Mouse (Mus musculus) retina, adult 2 months (tissue): ENCODE data around the gene Slc9a7.

ENCODE experiments used
- DNase-seq: peaks from one replicate; pipeline ENCODE4 v3.0.0-alpha.2; 2012; ENCODE audit warnings: low read depth, low spot score

The Slc9a7 gene

DNA sequence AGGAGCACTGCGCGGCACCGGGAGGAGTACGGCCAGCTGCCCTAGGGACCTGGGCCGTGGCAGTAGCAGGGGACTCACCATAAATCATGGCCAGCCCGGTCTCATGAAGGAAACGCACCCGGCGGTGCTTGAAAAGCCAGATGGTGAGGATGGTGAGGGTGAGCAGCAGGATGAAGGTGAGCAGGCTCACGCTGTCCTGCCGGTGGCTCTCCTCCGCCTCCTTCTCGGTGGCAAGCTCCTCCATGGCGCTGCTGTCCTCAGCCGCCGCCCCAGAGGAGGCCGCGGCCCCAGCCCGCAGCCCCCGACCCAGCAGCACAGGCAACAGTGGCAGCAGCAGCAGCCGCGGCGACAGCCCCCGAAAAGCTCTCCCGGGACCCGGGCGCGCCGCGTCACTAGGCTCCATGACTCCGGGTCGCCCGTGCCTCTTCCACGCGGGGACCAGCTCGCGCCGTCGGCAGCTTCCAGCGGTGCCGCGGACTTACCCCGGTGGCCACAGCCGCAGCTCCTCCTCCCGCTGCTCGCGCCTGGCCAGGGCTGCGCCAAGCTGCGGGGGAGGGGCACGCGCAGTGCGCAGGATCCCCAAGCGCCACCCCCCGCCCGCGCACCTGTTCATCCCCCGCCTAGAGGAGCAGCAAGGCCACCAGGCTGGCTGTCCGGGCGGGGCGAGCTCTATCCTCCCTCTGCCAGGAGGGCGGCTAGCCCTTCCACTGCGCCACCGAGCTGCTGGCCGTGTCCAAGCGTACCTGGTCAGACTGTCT lies at the start of gene Slc9a7:
Gene Slc9a7, minus strand, starts transcription at position 526 of the 758 bp plus-strand sequence.
- peak; percentile 70 for DNase-seq

DNA sequence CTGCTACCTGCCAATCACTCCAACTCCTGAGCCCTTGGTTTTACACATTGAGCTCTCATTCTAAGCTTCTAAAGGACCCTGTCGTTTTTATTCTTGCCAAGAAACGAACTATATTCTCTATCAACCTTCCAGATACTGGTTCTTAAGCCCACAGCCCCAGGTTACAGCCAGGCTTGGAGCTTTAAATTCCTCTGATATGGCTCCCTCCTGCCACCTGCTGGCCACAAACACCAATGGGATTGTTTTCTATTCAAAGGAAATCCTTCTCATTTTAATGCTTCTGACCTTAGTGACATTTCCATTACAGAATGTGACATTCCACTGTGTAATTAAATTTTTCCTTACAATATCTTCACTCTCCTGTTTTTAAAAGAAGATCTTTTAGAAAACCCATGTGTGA lies 44.1 kb upstream of the Slc9a7 start:
- peak; percentile 26 for DNase-seq

DNA sequence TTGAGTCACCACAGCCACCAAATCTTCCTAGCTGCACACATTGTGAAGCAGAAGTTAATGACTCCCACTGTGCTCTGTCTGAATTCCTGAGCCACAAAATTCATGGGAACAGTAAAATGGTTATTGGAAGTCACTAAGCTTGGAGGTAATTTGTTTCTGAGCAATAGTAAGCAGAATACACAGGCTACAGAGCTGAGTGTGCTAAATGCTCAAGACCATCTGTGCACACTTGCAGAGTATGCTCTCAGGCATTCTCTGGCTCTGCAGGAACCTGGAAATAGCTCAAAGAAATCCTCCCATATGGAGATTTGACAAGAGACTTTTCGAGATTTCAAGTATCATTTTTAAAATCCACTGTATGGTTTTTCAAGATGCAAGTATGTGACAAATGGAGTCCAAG lies 41.1 kb upstream of the Slc9a7 start:
- no peak for DNase-seq

DNA sequence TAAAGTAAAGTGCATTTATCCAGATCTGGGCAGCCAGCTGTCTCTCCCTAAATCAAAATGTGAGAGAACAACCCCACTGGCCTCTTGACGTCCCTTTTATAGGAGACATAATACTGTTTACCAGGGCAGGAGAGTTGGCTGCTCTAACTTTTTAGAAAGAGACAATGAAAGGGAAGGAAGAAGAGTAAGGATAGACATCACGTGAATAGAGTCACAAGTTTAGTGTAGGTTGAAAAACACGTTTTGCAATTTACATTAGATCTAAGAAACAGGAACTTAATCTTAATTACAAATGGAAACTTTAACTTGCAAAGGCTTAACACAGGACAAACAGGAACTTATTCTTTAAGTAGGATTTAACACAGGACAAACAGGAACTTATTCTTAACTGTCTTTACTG lies 15.6 kb upstream of the Slc9a7 start:
- no peak for DNase-seq

DNA sequence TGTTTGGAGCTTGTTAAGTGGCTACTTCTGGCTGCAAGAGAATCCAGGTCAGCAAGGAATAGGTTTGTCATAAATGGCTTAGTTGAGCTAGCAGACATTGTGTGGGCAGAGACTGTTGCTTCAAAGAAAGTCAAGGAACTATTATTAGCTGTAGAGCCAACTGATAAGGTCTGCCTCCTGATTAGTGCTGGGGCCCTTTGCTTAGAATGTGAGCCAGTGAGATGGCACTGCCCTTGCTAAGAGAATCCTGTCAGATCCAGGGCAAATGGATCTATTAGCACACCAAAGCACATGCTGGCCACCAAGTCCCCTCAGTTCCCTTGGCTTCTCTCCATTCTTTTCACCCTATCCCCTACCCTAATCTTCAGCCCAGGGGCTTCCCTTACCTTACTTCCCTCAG lies 14.3 kb upstream of the Slc9a7 start:
- no peak for DNase-seq

DNA sequence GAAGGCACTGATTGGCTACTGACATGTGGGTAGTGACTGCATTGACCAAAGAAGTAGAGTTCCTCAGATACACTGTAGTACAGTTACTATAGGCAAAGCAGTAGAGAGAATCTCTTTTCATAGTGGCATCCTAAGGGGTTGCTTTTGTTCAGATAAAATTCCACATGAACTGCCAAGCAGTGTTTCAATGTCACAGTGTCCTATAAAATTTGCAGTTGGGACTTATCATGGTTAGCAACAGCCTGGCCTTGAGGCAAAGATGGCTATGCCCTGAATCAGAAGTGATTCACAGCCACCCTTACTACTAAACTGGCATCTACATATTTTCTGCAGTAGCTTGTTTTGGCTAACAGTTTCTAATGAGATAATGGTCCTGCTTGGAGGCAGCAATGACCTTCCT lies 11.7 kb upstream of the Slc9a7 start:
- DNase-seq = no peak

DNA sequence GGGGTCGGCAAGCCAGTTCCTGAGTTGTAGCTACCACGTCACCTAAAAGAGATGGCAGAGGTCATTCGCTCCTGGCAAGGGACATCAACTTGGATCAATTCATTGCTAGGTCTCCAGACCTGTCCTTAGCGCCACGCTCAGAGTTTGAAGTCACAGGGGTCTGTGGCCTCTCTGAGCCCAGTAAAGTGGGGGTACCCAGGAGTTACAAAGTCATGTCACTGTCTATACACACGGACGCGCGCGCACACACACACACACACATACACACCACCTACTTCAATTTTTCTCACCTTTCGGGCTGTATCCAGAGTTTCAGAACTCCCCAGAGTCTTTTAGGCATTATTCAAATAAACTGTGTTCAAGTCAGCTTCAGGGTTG lies 422 bp upstream of the Slc9a7 start:
- DNase-seq = no peak

DNA sequence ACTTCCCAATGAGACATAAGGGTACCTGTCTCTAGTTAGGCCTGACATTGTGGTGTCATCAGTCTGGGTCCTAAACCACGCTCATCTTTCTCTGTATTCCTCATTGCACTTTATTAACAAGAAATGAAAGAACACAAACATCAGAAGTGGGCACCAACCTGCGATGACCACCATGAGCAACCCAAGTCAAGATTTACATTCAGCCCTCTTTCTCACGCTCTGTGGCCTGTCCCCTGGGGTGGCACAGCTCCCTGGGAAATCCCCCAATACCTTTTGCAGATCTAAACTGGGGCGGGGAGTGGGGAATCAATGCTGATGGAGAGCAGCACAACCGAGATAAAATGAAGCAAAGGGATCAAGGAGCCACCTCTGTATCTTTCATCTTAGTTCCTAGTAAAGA lies 892 bp downstream of the Slc9a7 start:
- DNase-seq = no peak

DNA sequence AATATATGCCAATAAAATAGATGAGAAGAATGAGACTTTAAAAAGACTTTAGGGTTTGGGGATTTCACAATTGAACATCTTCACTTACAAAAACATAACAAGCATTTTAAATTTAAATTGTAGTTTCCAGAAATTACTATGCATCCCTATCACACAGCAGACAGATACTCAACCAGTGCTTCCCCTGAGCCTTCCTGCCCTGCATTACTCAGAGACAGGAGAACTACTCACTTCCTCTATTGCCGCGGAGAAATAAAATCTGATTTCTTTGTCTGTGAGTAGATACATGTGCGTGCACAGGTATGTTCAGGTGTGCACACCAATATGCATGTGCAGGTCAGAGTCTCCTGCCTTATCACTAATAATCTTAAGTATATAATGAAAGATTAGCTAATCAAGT lies 2.9 kb downstream of the Slc9a7 start:
- DNase-seq = no peak

DNA sequence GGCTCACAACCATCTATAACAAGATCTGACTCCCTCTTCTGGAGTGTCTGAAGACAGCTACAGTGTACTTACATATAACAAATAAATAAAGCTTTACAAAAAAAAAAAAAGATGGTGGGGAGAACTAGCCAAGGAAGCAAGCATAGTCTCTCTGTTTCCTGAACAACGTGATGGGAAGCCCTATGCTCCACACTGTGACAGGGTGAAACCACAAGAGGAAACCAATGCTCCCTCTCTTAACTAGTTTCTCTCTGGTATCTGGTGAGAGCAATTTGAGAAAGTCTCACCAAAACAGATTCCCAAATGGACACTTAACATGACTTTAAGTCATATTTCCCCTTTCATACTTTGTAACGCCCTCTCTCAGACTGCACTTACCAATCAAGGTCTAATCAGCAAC lies 5.4 kb downstream of the Slc9a7 start:
- no peak for DNase-seq

DNA sequence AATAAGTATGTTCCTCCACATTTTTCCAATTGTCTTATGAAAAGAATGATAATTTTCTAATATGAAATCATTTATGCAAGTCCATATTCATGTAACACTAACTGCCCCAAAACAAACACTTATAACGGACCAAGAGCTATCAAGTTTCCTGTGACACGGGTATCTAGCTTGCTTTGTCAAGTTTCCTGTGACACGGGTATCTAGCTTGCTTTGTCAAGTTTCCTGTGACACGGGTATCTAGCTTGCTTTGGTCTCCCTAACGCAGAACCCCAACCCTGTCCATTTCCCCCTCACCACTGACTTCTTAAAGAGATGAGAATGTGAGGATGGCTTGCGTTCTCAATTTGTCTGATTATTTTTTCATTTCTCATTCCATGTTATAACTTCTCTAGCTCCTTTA lies 12.2 kb downstream of the Slc9a7 start:
- no peak for DNase-seq

DNA sequence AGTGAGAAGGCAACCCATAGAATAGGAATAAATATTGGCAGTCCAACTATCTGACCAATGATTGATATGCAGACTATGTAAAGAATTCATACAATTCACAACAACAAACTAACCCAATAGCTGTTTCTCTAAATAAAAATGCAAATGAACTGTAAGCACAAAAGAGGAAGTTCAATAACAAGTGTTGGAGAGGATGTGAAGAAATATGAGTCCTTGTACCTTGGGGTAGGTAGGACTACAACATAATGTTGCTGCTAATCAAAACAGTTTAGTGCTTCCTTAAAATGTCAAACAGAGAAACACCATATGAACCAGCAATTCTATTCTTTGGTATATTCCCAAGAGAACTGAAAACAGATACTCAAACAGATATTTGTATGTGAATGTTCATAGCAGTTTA lies 17.8 kb downstream of the Slc9a7 start:
- no peak for DNase-seq

DNA sequence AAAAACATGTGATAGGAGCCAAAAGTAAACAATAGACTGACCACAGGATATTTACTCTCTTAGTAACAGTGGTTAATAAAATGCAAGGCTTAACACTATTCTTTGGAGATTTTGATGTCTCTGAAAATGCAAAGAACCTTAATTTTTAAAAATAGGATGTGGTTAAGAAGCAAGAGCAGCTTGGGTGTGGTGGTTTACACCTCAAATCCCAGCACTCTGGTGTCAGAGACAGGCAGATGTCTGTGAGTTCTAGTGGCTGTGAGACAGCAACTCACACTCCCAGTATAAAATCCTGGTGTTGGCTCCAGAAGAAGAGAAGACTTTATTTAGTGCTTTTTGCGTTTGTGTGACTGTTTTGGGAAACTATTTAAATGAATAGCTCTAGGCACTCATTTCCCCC lies 19.6 kb downstream of the Slc9a7 start:
- DNase-seq = no peak

DNA sequence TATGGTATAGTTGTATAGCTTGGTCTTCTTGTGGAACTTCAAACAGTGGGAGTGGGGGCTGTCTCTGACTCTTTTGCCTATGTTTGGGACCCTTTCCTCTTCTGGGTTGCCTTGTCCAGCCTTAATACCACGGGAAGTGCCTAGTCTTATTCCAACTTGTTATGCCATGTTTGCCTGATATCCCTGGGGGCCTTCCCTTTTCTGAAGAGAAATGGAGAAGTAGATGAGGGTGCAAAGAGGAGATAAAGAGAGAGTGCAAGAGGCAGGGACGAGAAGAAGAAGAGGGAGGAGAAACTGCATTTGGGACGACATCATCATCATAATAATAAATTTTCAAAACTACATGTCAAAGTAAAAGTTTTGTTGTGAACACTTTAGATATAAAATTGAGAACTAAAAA lies 21.6 kb downstream of the Slc9a7 start:
- DNase-seq = no peak

DNA sequence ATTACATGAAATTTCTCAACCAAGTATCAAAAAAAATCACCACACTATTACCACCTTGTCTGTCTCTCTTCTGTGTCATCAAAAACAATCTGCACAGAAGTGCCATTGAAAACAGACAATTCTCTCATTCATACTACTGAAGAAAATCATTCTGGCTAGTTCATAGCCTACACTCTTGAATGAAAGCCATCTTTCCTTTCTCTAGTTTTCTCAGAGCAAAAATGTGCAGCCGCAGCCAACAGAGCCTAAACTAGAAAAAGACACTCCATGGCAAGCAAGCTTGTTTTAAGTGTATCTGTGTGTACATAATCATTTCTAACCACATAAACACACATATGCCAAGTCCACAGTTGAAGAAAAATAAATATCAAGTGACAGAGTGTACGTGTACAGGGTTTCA lies 27.2 kb downstream of the Slc9a7 start:
- no peak for DNase-seq

DNA sequence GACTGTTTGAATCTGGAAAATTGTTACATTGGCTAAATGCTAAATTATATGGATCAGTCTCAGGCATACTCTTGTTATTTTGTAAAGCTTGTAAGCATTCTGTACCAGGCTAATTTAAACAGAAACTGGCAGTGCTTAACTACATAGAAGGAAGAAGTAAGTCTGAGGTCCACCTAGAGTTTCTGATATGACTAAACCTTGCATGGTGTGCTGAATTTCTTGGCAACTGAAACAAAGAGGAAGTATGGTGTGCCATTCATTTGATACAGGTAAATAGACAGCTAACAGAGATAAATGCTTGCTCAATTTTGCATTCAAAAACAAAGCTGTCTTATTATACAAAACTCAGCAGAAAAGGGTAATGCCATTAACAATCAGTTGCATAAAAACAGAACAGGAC lies 63.5 kb downstream of the Slc9a7 start:
- no peak for DNase-seq

DNA sequence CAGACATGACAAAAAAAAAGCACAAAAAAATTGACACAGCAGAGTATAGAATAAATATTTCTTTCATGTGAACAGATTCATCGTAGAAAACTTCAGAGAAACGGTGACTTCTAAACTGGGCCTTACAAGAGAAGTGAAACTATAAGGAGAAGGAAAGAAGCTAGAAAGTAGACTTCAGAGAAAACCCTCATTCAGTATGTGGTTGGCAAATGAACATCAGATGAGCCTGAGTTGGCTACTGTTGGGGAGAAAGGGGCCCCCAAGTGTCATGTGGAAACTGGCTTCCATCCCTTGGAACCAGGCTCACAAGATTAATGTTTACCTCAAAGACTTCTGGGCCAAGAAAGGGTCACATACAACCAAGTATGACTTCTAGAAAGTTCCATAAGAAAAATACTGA lies 70.1 kb downstream of the Slc9a7 start:
- DNase-seq = no peak

DNA sequence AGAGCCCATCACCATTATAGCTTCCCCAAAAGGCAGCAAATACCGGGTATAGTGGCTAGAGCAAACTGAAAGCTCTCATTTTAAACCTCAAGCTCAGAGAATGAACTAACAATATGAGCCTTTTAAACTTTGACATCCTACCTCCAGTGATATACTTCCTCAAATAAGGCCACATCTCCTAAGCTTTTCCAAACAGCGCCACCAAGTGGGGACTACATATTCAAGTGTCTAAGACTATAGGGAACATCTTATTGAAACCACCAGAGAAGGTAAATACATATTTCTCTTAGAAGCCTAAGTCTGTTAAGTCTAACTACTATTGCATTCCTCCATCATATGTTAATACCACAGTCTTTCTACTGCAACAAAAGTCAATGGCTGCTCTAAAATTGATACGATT lies 106.0 kb downstream of the Slc9a7 start:
- DNase-seq = no peak

DNA sequence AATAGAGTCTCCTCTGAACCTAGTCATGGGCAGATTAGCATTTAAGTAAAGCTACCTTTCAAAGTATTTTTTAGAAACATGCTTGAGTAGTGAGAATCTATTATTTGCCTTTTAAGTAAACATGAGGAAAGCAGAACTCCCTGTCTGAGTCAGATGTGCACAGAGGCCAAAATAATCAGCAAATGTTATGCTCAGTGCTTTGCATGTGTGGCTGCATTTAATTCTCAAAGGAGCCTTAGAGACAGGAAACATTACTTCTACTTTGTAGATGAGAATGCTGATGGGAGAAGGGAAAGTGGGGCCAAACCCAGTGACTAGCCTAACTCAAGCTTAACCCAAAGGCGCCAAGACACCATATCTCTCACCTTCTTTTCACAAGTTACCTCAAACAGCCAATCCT lies 114.8 kb downstream of the Slc9a7 start:
- no peak for DNase-seq

DNA sequence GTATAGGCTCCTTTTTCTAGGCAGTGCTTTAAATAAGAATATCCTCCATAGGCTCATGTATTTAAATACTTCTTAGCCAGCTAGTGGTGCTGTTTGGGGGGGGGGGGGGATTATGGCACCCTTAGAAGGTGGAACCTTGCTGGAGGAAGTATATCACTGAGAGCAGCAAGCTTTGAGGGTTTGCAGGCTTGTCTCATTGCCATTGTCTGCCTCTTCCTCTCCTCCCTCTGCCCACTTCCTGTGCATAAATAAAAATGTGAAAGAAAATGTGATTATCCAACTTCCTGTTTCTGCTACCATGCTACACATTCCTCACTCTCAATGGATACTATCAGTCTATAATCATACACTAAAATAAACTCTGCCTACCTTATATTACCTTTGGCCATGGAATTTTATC lies 123.2 kb downstream of the Slc9a7 start:
- DNase-seq = no peak

DNA sequence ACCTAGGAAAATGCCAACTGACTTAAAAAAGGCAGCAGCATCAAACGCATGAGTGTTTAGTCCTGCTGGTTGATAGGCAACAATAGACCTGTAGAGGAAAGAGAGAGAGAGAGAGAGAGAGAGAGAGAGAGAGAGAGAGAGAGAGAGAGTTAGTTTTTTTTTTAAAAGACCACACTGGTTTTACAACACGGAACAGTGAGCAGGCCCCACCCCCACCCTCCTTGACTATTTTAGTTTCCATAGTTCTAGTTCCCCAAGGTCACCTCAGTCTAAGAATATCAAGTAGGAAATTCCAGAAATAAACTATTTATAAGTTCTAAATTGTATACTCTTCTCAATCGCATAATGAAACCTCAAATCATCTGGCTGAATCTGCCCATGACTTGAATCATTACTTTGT lies 126.6 kb downstream of the Slc9a7 start:
- no peak for DNase-seq

DNA sequence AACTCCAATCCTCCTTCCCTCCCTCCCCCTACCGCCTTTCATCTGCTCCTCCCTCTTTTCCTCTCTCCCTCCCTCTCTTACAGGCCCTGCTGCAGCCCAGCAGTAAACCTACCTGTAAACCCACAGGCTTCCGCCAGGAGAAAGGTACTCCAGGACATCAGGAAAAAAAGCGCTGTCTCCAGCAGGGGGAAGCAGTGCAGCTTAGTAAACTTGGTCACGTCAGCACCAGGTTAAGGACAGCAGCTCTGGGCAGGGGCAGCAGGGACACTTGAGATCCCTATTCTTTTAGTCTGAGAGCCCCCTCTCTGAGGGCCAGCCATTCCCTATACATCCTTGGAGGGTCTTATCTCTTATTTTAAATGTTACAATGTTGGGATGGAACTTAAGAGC lies 129.3 kb downstream of the Slc9a7 start:
- DNase-seq = peak; percentile 33

DNA sequence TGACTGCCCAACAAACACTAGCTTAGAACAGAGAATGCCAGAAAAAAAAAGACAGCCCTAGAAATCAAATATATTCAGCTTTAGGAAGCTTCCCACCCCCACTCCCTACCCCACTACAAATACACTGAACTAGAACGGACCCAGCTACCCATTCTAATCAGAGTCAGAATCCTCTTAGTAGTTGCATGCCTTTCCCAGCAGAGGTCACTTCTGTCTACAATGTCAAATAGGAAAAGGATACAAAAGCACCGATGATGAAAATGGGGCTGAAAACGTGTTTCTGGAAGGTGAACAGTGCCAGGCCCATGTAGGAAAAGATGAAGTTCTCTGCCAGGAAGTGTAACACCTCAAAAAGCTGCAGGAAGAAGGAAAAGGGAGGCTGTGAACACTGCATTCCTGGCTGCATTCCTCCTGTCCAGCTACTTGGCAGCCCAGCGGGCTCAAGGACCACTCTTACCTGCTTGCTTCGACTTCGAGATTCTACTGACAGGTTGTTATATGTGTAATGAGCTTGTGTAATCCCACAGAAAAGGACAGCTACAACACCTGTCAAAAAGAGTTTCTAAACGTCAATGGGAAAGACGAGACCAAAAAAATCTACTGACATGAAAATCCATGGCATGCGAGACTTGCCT lies 129.8 kb downstream of the Slc9a7 start:
- DNase-seq = no peak

DNA sequence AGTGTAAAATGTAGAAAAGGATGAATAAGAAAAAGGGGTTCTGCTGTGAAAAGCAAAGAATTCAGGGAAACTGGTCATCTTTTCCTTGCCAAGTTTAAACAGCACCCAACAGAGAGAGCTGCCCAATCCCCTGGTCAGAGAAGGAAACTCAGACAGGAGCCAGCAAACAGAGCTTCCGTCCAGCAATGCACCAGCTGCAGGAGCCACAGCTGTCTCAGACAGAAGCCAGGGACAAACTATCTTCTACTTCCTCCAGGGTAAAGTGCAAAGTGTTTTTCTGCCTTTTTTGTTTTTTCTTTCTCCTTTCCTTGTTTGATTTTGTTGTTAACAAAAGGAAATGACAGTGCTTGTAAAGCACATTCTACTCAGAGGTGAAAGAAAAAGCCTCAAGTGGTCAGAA lies 131.3 kb downstream of the Slc9a7 start:
- no peak for DNase-seq
